Mouse (Mus musculus) liver, embryonic 13.5 days (tissue): Measurements from ENCODE around the gene Babam2. TPM values are rescaled to one million over a fixed set of nuclear protein-coding genes. Genes with fewer than 3 reads are reported as not detected.
"Not testable (repeated sequence)": the region's sequence is repeated elsewhere in the genome, so short reads cannot be mapped to it uniquely, and the experiment has no call there.

Source experiments
- ATAC-seq: fragments of 200-750 bp; cut with Nextera tagmentation; 2 replicates; pipeline ENCODE4 v1.8.0; 2017; ENCODE audit warnings: low read depth, mild to moderate bottlenecking, moderate number of reproducible peaks, moderate library complexity
- DNase-seq: peaks from one replicate; pipeline ENCODE4 v3.0.0; 2022
- H3K27ac ChIP-seq: fragments of 300-500 bp; sonication (generic); 2 replicates; pipeline ENCODE4 v1.5.1; 2015; ENCODE audit warnings: moderate library complexity, mild to moderate bottlenecking, inconsistent platforms
- H3K27me3 ChIP-seq: fragments of 300-500 bp; sonication (generic); 2 replicates; pipeline ENCODE4 v1.6.1; 2015; ENCODE audit warnings: mild to moderate bottlenecking, inconsistent platforms
- H3K36me3 ChIP-seq: fragments of 300-500 bp; sonication (generic); 2 replicates; pipeline ENCODE4 v1.6.1; 2015; ENCODE audit warnings: mild to moderate bottlenecking, inconsistent platforms
- H3K4me1 ChIP-seq: fragments of 300-500 bp; sonication (generic); replicated peaks from 2 replicates; pipeline ENCODE4 v1.6.1; 2015; ENCODE audit warnings: inconsistent platforms
- H3K4me2 ChIP-seq: fragments of 300-500 bp; sonication (generic); 2 replicates; pipeline ENCODE4 v1.6.1; 2015; ENCODE audit warnings: inconsistent platforms, mild to moderate bottlenecking, moderate library complexity
- H3K4me3 ChIP-seq: fragments of 300-500 bp; sonication (generic); replicated peaks from 2 replicates; pipeline ENCODE4 v1.5.1; 2015; ENCODE audit warnings: mild to moderate bottlenecking, inconsistent platforms
- H3K9ac ChIP-seq: fragments of 300-500 bp; sonication (generic); 2 replicates; pipeline ENCODE4 v1.6.1; 2015; ENCODE audit warnings: mild to moderate bottlenecking, inconsistent platforms
- H3K9me3 ChIP-seq: fragments of 300-500 bp; sonication (generic); replicated peaks from 2 replicates; pipeline ENCODE4 v1.6.1; 2016; ENCODE audit warnings: inconsistent platforms
- WGBS: fragments of 180-500 bp; shearing (Covaris S2); methylation state at CpG from one replicate; pipeline ENCODE4 v1.1.7; 2015; ENCODE audit not compliant: insufficient replicate concordance; 5-methylcytosine and 5-hydroxymethylcytosine counted together
- polyA plus RNA-seq: library from polyadenylated mRNA; unstranded; fragments of >200 nt; fragmentation: Nextera tagmentation; extraction: Ambion mirVana; gene quantifications from 2 replicates; pipeline ENCODE4 v1.2.1, GENCODE M21; 2015

Babam2 gene
- polyA plus RNA-seq, 1 experiment from 2014 or later, result 37.1 TPM

- Histone ChIP-seq H3K9me3 (no peaks in the 10 kb centered on the region), H3K4me2 (no peak overlapping the region), H3K27ac (no peak overlapping the region), H3K36me3 (no peaks in the 10 kb centered on the region), H3K4me1 (no peaks in the 10 kb centered on the region), H3K9ac (no peak overlapping the region), H3K27me3 (no peaks in the 10 kb centered on the region), H3K4me3 (no peak overlapping the region)
- no peak for DNase-seq
- ATAC-seq, result no peak
These were observed 142.5 kb downstream of the Babam2 start for GRCm38 (mm10) chr5:31839973-31840372.

- no peak overlapping the region for H3K4me3 ChIP-seq
- DNase-seq (no peak), ATAC-seq (no peak)
- no peak overlapping the region for H3K9ac ChIP-seq
- 68% methylated on average over 1 of the region's 1 CpGs for WGBS
- no peak overlapping the region for H3K4me2 ChIP-seq
- no peaks in the 10 kb centered on the region for H3K4me1 ChIP-seq
- no peaks in the 10 kb centered on the region for H3K36me3 ChIP-seq
- no peaks in the 10 kb centered on the region for H3K27me3 ChIP-seq
- H3K27ac ChIP-seq, result no peak overlapping the region
- no peaks in the 10 kb centered on the region for H3K9me3 ChIP-seq
These were observed 142.9 kb downstream of the Babam2 start for GRCm38 (mm10) chr5:31840406-31840805.

GRCm38 (mm10) chr5:31844856-31845255 lies 147.4 kb downstream of the Babam2 start:
- ATAC-seq (no peak), DNase-seq (no peak)
- no peak overlapping the region for H3K27ac ChIP-seq
- WGBS, result 67% methylated on average over 3 of the region's 3 CpGs
- H3K9ac ChIP-seq, result no peak overlapping the region
- no peak overlapping the region for H3K4me3 ChIP-seq
- H3K4me2 ChIP-seq, result no peak overlapping the region
- H3K9me3 ChIP-seq, result no peaks in the 10 kb centered on the region
- no peaks in the 10 kb centered on the region for H3K27me3 ChIP-seq
- no peaks in the 10 kb centered on the region for H3K4me1 ChIP-seq
- H3K36me3 ChIP-seq, result no peaks in the 10 kb centered on the region

- Histone ChIP-seq H3K27me3 (no peaks in the 10 kb centered on the region), H3K9me3 (no peaks in the 10 kb centered on the region), H3K36me3 (no peaks in the 10 kb centered on the region), H3K9ac (no peak overlapping the region), H3K4me1 (no peaks in the 10 kb centered on the region), H3K4me2 (no peak overlapping the region), H3K27ac (no peak overlapping the region), H3K4me3 (no peak overlapping the region)
- no peak for DNase-seq
- ATAC-seq, result no peak
These were observed 149.5 kb downstream of the Babam2 start for GRCm38 (mm10) chr5:31846971-31847370.

GRCm38 (mm10) chr5:31848995-31849394 lies 151.5 kb downstream of the Babam2 start:
- no peak overlapping the region for H3K4me2 ChIP-seq
- no peak overlapping the region for H3K9ac ChIP-seq
- no peak for DNase-seq
- H3K9me3 ChIP-seq, result no peaks in the 10 kb centered on the region
- no peak overlapping the region for H3K27ac ChIP-seq
- H3K36me3 ChIP-seq, result no peaks in the 10 kb centered on the region
- no peak overlapping the region for H3K4me3 ChIP-seq
- H3K27me3 ChIP-seq, result no peaks in the 10 kb centered on the region
- ATAC-seq, result no peak
- no peaks in the 10 kb centered on the region for H3K4me1 ChIP-seq

GRCm38 (mm10) chr5:31852786-31853185 lies 155.3 kb downstream of the Babam2 start:
- no peaks in the 10 kb centered on the region for H3K9me3 ChIP-seq
- WGBS, result 76% methylated on average over 1 of the region's 1 CpGs
- H3K27ac ChIP-seq, result no peak overlapping the region
- no peak overlapping the region for H3K4me2 ChIP-seq
- ATAC-seq (no peak), DNase-seq (no peak)
- no peaks in the 10 kb centered on the region for H3K36me3 ChIP-seq
- no peaks in the 10 kb centered on the region for H3K27me3 ChIP-seq
- no peak overlapping the region for H3K9ac ChIP-seq
- H3K4me3 ChIP-seq, result no peak overlapping the region
- no peaks in the 10 kb centered on the region for H3K4me1 ChIP-seq

GRCm38 (mm10) chr5:31853831-31854230 lies 156.3 kb downstream of the Babam2 start:
- no peak overlapping the region for H3K4me3 ChIP-seq
- no peak overlapping the region for H3K27ac ChIP-seq
- H3K27me3 ChIP-seq, result no peaks in the 10 kb centered on the region
- H3K9ac ChIP-seq, result no peak overlapping the region
- 82% methylated on average over 1 of the region's 1 CpGs for WGBS
- no peak for ATAC-seq
- H3K9me3 ChIP-seq, result no peaks in the 10 kb centered on the region
- H3K4me2 ChIP-seq, result no peak overlapping the region
- no peaks in the 10 kb centered on the region for H3K36me3 ChIP-seq
- no peak for DNase-seq
- no peaks in the 10 kb centered on the region for H3K4me1 ChIP-seq

GRCm38 (mm10) chr5:31858877-31859276 lies 161.4 kb downstream of the Babam2 start:
- H3K4me1 ChIP-seq, DNase-seq, H3K36me3 ChIP-seq, H3K9ac ChIP-seq, ATAC-seq, H3K4me2 ChIP-seq, H3K4me3 ChIP-seq, H3K27me3 ChIP-seq, H3K27ac ChIP-seq, H3K9me3 ChIP-seq: not testable (repeated sequence)
- 81% methylated on average over 10 of the region's 10 CpGs for WGBS

GRCm38 (mm10) chr5:31860426-31860825 lies 162.9 kb downstream of the Babam2 start:
- Histone ChIP-seq H3K27me3 (no peaks in the 10 kb centered on the region), H3K4me1 (peaks cover 9% of the 10 kb centered on the region), H3K9ac (no peak overlapping the region), H3K9me3 (no peaks in the 10 kb centered on the region), H3K4me3 (no peak overlapping the region), H3K27ac (no peak overlapping the region), H3K36me3 (no peaks in the 10 kb centered on the region), H3K4me2 (no peak overlapping the region)
- no peak for DNase-seq
- WGBS, result 37% methylated on average over 1 of the region's 1 CpGs
- no peak for ATAC-seq

- Histone ChIP-seq H3K4me3 (no peak overlapping the region), H3K27ac (no peak overlapping the region), H3K4me1 (peaks cover 9% of the 10 kb centered on the region), H3K9ac (no peak overlapping the region), H3K36me3 (no peaks in the 10 kb centered on the region), H3K4me2 (no peak overlapping the region), H3K27me3 (no peaks in the 10 kb centered on the region), H3K9me3 (no peaks in the 10 kb centered on the region)
- no peak for ATAC-seq
- 52% methylated on average over 5 of the region's 5 CpGs for WGBS
- DNase-seq, result no peak
These were observed 163.5 kb downstream of the Babam2 start for GRCm38 (mm10) chr5:31860831-31861624.

- no peak overlapping the region for H3K9ac ChIP-seq
- no peak overlapping the region for H3K27ac ChIP-seq
- no peaks in the 10 kb centered on the region for H3K36me3 ChIP-seq
- DNase-seq (no peak), ATAC-seq (no peak)
- H3K9me3 ChIP-seq, result no peaks in the 10 kb centered on the region
- peaks cover 9% of the 10 kb centered on the region for H3K4me1 ChIP-seq
- H3K4me2 ChIP-seq, result no peak overlapping the region
- no peak overlapping the region for H3K4me3 ChIP-seq
- 78% methylated on average over 1 of the region's 1 CpGs for WGBS
- no peaks in the 10 kb centered on the region for H3K27me3 ChIP-seq
These were observed 165.4 kb downstream of the Babam2 start for GRCm38 (mm10) chr5:31862753-31863468.

GRCm38 (mm10) chr5:31864095-31864494 lies 166.6 kb downstream of the Babam2 start:
- Histone ChIP-seq H3K4me3 (no peak overlapping the region), H3K36me3 (no peaks in the 10 kb centered on the region), H3K4me2 (no peak overlapping the region), H3K27ac (no peak overlapping the region), H3K9me3 (no peaks in the 10 kb centered on the region), H3K4me1 (peaks cover 9% of the 10 kb centered on the region), H3K27me3 (no peaks in the 10 kb centered on the region), H3K9ac (no peak overlapping the region)
- DNase-seq (no peak), ATAC-seq (no peak)
- WGBS, result 64% methylated on average over 2 of the region's 2 CpGs
